Mouse (Mus musculus) small intestine, adult 2 months (tissue): ENCODE results near the gene Myo1a. TPM values are rescaled to one million over a fixed set of nuclear protein-coding genes. Genes with fewer than 3 reads are reported as not detected.

Experiments used
- H3K27ac ChIP-seq: fragments of 200-500 bp; 2 replicates; pipeline ENCODE4 v1.5.1; 2012; ENCODE audit warnings: low read depth, low read length, control low read depth, inconsistent platforms; ENCODE audit not compliant: insufficient read depth
- H3K27me3 ChIP-seq: fragments of 200-500 bp; 2 replicates; pipeline ENCODE4 v1.6.1; 2012; ENCODE audit warnings: mild to moderate bottlenecking, moderate library complexity, low read length, inconsistent platforms; ENCODE audit not compliant: control insufficient read depth, insufficient read depth
- H3K36me3 ChIP-seq: fragments of 200-500 bp; 2 replicates; pipeline ENCODE4 v1.6.1; 2012; ENCODE audit warnings: mild to moderate bottlenecking, low read length, control low read depth, inconsistent platforms; ENCODE audit not compliant: control insufficient read depth, insufficient read depth
- H3K4me1 ChIP-seq: fragments of 200-500 bp; 2 replicates; pipeline ENCODE4 v1.6.1; 2012; ENCODE audit warnings: low read length, inconsistent platforms, mixed read lengths; ENCODE audit not compliant: control insufficient read depth, insufficient read depth, insufficient read length
- H3K4me3 ChIP-seq: fragments of 200-500 bp; 2 replicates; pipeline ENCODE4 v1.5.1; 2012; ENCODE audit warnings: low read depth, mild to moderate bottlenecking, control low read depth, inconsistent platforms, low read length, moderate library complexity
- CTCF ChIP-seq: fragments of 200-500 bp; IDR thresholded peaks from 2 replicates; pipeline ENCODE4 v1.5.1; 2012; ENCODE audit warnings: low read depth, mild to moderate bottlenecking, control low read depth, inconsistent platforms, low read length, moderate library complexity, mixed read lengths; ENCODE audit not compliant: insufficient replicate concordance, insufficient read length; ENCODE audit errors: extremely low read depth
- POLR2A ChIP-seq: fragments of 200-500 bp; IDR thresholded peaks from 2 replicates; pipeline ENCODE4 v1.6.1; 2012; ENCODE audit warnings: low read depth, mild to moderate bottlenecking, control low read depth, inconsistent platforms, low read length, moderate library complexity
- WGBS: fragments of 180-500 bp; shearing (Covaris S2); methylation state at CpG from one replicate; pipeline ENCODE4 v1.1.7; 2018; 5-methylcytosine and 5-hydroxymethylcytosine counted together
- polyA plus RNA-seq: library from polyadenylated mRNA; depleted of rRNA; stranded (reverse); fragments of >200 nt; gene quantifications from 2 replicates; pipeline ENCODE4 v1.2.3, GENCODE M21; 2012

Myo1a gene
- polyA plus RNA-seq, 1 experiment: 688 TPM

DNA sequence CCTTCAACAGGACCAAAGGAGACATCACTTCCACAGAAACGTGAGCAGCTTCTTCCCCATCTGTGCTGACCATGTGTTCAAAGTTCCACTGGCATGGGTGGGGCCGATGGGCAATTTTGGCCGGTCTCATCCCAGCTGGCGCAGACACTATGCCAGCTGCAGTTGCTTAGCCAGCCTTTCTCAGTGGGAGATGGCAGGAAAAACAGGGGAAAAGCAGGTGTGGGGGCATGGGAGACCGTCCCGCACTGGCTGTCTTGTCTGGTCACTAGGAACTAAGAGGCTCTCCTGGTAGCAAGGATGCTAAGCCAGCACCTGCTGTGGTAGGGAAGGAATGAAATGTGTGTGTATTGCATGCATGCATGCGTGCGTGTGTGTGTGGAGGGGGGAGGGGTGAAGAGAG is 23.5 kb downstream of the Myo1a start:
- 55% methylated on average over 8 of the region's 8 CpGs for WGBS
- H3K27me3 ChIP-seq: no peaks in the 10 kb centered on the region
- H3K4me1 ChIP-seq: peaks cover 2% of the 10 kb centered on the region; the same call in 1 of the 2 replicates
- TF ChIP-seq CTCF (no peak), POLR2A (no peak)
- H3K4me3 ChIP-seq: no peak overlapping the region
- H3K27ac ChIP-seq: no peak overlapping the region
- H3K36me3 ChIP-seq: no peaks in the 10 kb centered on the region

GRCm38 (mm10) chr10:127730285-127730932 is 25.4 kb downstream of the Myo1a start:
- Histone ChIP-seq H3K36me3 (no peaks in the 10 kb centered on the region), H3K27ac (no peak overlapping the region), H3K27me3 (no peaks in the 10 kb centered on the region), H3K4me1 (peaks cover 5% of the 10 kb centered on the region; the same call in 1 of the 2 replicates), H3K4me3 (no peak overlapping the region)
- WGBS: 73% methylated on average over 11 of the region's 11 CpGs
- TF ChIP-seq POLR2A: no peak
- no peak for TF ChIP-seq CTCF

- no peaks in the 10 kb centered on the region for H3K27me3 ChIP-seq
Measured at GRCm38 (mm10) chr10:127730933-127731310, 26.0 kb downstream of the Myo1a start.

DNA sequence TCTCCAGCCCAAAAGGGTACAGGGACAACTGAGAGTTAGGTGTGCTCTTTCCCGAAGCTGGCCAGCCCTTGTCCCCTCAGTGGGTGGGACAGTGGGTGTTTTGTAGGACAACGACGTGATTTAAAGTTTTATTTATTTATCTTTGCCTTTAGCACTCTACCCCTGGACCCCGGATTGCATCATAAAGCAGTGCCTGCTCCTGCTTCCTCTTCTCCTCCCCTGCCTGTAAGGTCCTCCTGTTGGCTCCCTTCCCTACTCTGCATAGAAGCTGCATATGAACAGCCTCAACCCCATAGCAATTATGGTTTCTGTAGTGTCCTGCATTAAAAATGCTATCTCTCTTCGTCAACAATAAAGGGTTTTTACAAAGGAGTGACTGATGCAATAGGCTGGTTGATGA is 26.4 kb downstream of the Myo1a start:
- Histone ChIP-seq H3K27me3 (no peaks in the 10 kb centered on the region), H3K27ac (no peak overlapping the region), H3K4me3 (no peak overlapping the region), H3K4me1 (peaks cover 9% of the 10 kb centered on the region; the same call in 1 of the 2 replicates), H3K36me3 (no peaks in the 10 kb centered on the region)
- TF ChIP-seq POLR2A: no peak
- no peak for TF ChIP-seq CTCF
- WGBS: 16% methylated on average over 5 of the region's 5 CpGs

More at GRCm38 (mm10) chr10:127730933-127731310, 26.0 kb downstream of the Myo1a start:
- WGBS: 61% methylated on average over 9 of the region's 9 CpGs
- Histone ChIP-seq H3K4me1 (peaks cover 5% of the 10 kb centered on the region; the same call in 1 of the 2 replicates), H3K27ac (no peak overlapping the region), H3K4me3 (no peak overlapping the region), H3K36me3 (no peaks in the 10 kb centered on the region)
- TF ChIP-seq CTCF: no peak
- TF ChIP-seq POLR2A: no peak

DNA sequence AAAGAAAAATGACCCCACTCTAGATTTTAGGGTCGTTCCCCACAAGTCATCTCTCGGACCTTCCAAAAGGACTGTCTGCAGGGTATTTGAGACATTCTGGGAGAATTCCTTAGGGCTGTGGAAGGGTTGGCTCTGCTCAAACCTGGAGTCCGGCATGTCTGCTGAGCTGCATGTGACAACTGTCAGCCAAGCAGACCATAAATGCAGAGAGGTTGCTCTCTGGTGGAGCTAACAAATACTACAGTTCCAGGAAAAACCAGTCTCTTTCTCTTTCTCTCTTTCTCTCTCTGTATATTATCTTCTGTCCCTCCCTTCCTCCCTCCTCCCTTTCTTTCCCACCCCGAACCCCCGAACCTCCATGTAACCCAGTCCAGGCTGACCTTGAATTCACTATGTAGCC is 29.5 kb downstream of the Myo1a start:
- Histone ChIP-seq H3K4me3 (no peak overlapping the region), H3K27ac (no peak overlapping the region; the same call in 1 of the 2 replicates), H3K4me1 (peaks cover 24% of the 10 kb centered on the region; the same call in 1 of the 2 replicates), H3K27me3 (no peaks in the 10 kb centered on the region), H3K36me3 (no peaks in the 10 kb centered on the region)
- WGBS: 20% methylated on average over 5 of the region's 5 CpGs
- peak; percentile 66; the same call in 1 of the 2 replicates for TF ChIP-seq CTCF
- no peak for TF ChIP-seq POLR2A

- peaks cover 24% of the 10 kb centered on the region; the same call in 1 of the 2 replicates for H3K4me1 ChIP-seq
- 52% methylated on average over 2 of the region's 2 CpGs for WGBS
- H3K27ac ChIP-seq: peak overlapping the region; percentile 76
- H3K27me3 ChIP-seq: no peaks in the 10 kb centered on the region
- no peaks in the 10 kb centered on the region; the same call in 1 of the 2 replicates for H3K36me3 ChIP-seq
- TF ChIP-seq CTCF (no peak), POLR2A (no peak)
- no peak overlapping the region for H3K4me3 ChIP-seq
Measured at GRCm38 (mm10) chr10:127736266-127736665, 31.3 kb downstream of the Myo1a start.

GRCm38 (mm10) chr10:127736916-127737315 is 31.9 kb downstream of the Myo1a start:
- Histone ChIP-seq H3K27ac (peak overlapping the region; percentile 76), H3K36me3 (peaks cover 6% of the 10 kb centered on the region), H3K4me3 (no peak overlapping the region), H3K4me1 (peaks cover 24% of the 10 kb centered on the region; the same call in 1 of the 2 replicates), H3K27me3 (no peaks in the 10 kb centered on the region)
- WGBS: 49% methylated on average over 4 of the region's 4 CpGs
- TF ChIP-seq POLR2A (no peak), CTCF (no peak)
